Mouse (Mus musculus): ENCODE measurements around the gene Itpkc. TPM values are rescaled to one million over a fixed set of nuclear protein-coding genes. Genes with fewer than 3 reads are reported as not detected.

Itpkc gene
- polyA plus RNA-seq, 1 experiment from 2014 or later = 6.0 TPM

- Histone ChIP-seq H3K4me3 (ENCODE audit: low read depth, low read length) (no peak overlapping the region), H3K4me1 (ENCODE audit: control insufficient read depth, insufficient read depth, low read length) (peaks cover 27% of the 10 kb centered on the region), H3K9ac (ENCODE audit: low read depth, low read length) (no peak overlapping the region), H3K36me3 (ENCODE audit: control insufficient read depth, insufficient read depth, low read length) (peaks cover 52% of the 10 kb centered on the region), H3K27me3 (ENCODE audit: control insufficient read depth, insufficient read depth, low read depth, low read length) (no peaks in the 10 kb centered on the region), H3K4me2 (ENCODE audit: low read length) (no peak overlapping the region), H3K27ac (ENCODE audit: low read length) (no peak overlapping the region), H3K9me3 (replicated peaks; ENCODE audit: control insufficient read depth, low read length, poor library complexity, severe bottlenecking) (no peaks in the 10 kb centered on the region)
- ATAC-seq = no peak
- 97% methylated on average over 5 of the region's 5 CpGs for WGBS
Observed at GRCm38 (mm10) chr7:27192434-27192833, 36.0 kb downstream of the Itpkc start.

GRCm38 (mm10) chr7:27189271-27189931 is 39.1 kb downstream of the Itpkc start:
- WGBS = 92% methylated on average over 10 of the region's 10 CpGs
- H3K4me2 ChIP-seq (ENCODE audit: low read length) = no peak overlapping the region
- H3K36me3 ChIP-seq (ENCODE audit: control insufficient read depth, insufficient read depth, low read length) = peaks cover 76% of the 10 kb centered on the region
- no peaks in the 10 kb centered on the region for H3K27me3 ChIP-seq (ENCODE audit: control insufficient read depth, insufficient read depth, low read depth, low read length)
- ATAC-seq = no peak
- no peak overlapping the region for H3K4me3 ChIP-seq (ENCODE audit: low read depth, low read length)
- H3K9ac ChIP-seq (ENCODE audit: low read depth, low read length) = no peak overlapping the region
- peaks cover 14% of the 10 kb centered on the region for H3K4me1 ChIP-seq (ENCODE audit: control insufficient read depth, insufficient read depth, low read length)
- no peak overlapping the region for H3K27ac ChIP-seq (ENCODE audit: low read length)
- H3K9me3 ChIP-seq (replicated peaks; ENCODE audit: control insufficient read depth, low read length, poor library complexity, severe bottlenecking) = no peaks in the 10 kb centered on the region

GRCm38 (mm10) chr7:27185986-27186385 is 42.5 kb downstream of the Itpkc start:
- no peak for ATAC-seq
- WGBS = 89% methylated on average over 5 of the region's 5 CpGs
- H3K27ac ChIP-seq (ENCODE audit: low read length) = no peak overlapping the region
- no peak overlapping the region for H3K9ac ChIP-seq (ENCODE audit: low read depth, low read length)
- H3K27me3 ChIP-seq (ENCODE audit: control insufficient read depth, insufficient read depth, low read depth, low read length) = no peaks in the 10 kb centered on the region
- peaks cover 58% of the 10 kb centered on the region for H3K36me3 ChIP-seq (ENCODE audit: control insufficient read depth, insufficient read depth, low read length)
- no peak overlapping the region for H3K4me2 ChIP-seq (ENCODE audit: low read length)
- H3K4me3 ChIP-seq (ENCODE audit: low read depth, low read length) = no peak overlapping the region
- H3K9me3 ChIP-seq (replicated peaks; ENCODE audit: control insufficient read depth, low read length, poor library complexity, severe bottlenecking) = no peaks in the 10 kb centered on the region
- H3K4me1 ChIP-seq (ENCODE audit: control insufficient read depth, insufficient read depth, low read length) = no peaks in the 10 kb centered on the region

- Histone ChIP-seq H3K9ac (ENCODE audit: low read depth, low read length) (no peak overlapping the region), H3K4me2 (ENCODE audit: low read length) (no peak overlapping the region), H3K36me3 (ENCODE audit: control insufficient read depth, insufficient read depth, low read length) (peaks cover 48% of the 10 kb centered on the region), H3K4me3 (ENCODE audit: low read depth, low read length) (no peak overlapping the region), H3K9me3 (replicated peaks; ENCODE audit: control insufficient read depth, low read length, poor library complexity, severe bottlenecking) (no peaks in the 10 kb centered on the region), H3K27me3 (ENCODE audit: control insufficient read depth, insufficient read depth, low read depth, low read length) (no peaks in the 10 kb centered on the region), H3K27ac (ENCODE audit: low read length) (no peak overlapping the region), H3K4me1 (ENCODE audit: control insufficient read depth, insufficient read depth, low read length) (no peaks in the 10 kb centered on the region)
- no peak for ATAC-seq
- WGBS = 63% methylated on average over 3 of the region's 3 CpGs
Observed at GRCm38 (mm10) chr7:27184964-27185363, 43.5 kb downstream of the Itpkc start.

- no peaks in the 10 kb centered on the region for H3K27me3 ChIP-seq (ENCODE audit: control insufficient read depth, insufficient read depth, low read depth, low read length)
- H3K4me1 ChIP-seq (ENCODE audit: control insufficient read depth, insufficient read depth, low read length) = peaks cover 9% of the 10 kb centered on the region
- ATAC-seq = no peak
- H3K36me3 ChIP-seq (ENCODE audit: control insufficient read depth, insufficient read depth, low read length) = peaks cover 27% of the 10 kb centered on the region
- no peaks in the 10 kb centered on the region for H3K9me3 ChIP-seq (replicated peaks; ENCODE audit: control insufficient read depth, low read length, poor library complexity, severe bottlenecking)
- no peak overlapping the region for H3K4me3 ChIP-seq (ENCODE audit: low read depth, low read length)
- 84% methylated on average over 1 of the region's 1 CpGs for WGBS
- no peak overlapping the region for H3K4me2 ChIP-seq (ENCODE audit: low read length)
- no peak overlapping the region for H3K9ac ChIP-seq (ENCODE audit: low read depth, low read length)
- H3K27ac ChIP-seq (ENCODE audit: low read length) = no peak overlapping the region
Observed at GRCm38 (mm10) chr7:27182498-27182897, 46.0 kb downstream of the Itpkc start.

- Histone ChIP-seq H3K27me3 (ENCODE audit: control insufficient read depth, insufficient read depth, low read depth, low read length) (no peaks in the 10 kb centered on the region), H3K9me3 (replicated peaks; ENCODE audit: control insufficient read depth, low read length, poor library complexity, severe bottlenecking) (no peaks in the 10 kb centered on the region), H3K4me2 (ENCODE audit: low read length) (no peak within 1 kb of the TSS), H3K9ac (ENCODE audit: low read depth, low read length) (no peak within 1 kb of the TSS), H3K4me1 (ENCODE audit: control insufficient read depth, insufficient read depth, low read length) (peaks cover 9% of the 10 kb centered on the region), H3K36me3 (ENCODE audit: control insufficient read depth, insufficient read depth, low read length) (peaks cover 15% of the 10 kb centered on the region), H3K27ac (ENCODE audit: low read length) (peak within 1 kb of the TSS; percentile 47), H3K4me3 (ENCODE audit: low read depth, low read length) (no peak within 1 kb of the TSS)
- WGBS = 69% methylated on average over 14 of the region's 14 CpGs
- ATAC-seq = no peak
Observed at GRCm38 (mm10) chr7:27180837-27181695, 47.4 kb downstream of the Itpkc start, which contains the start of the genes Gm21983 and Mia. Gm21983 (minus strand) TSS chr7:27181086. Mia (minus strand) TSS chr7:27181157.

- no peak overlapping the region for H3K4me2 ChIP-seq (ENCODE audit: low read length)
- no peak overlapping the region for H3K9ac ChIP-seq (ENCODE audit: low read depth, low read length)
- no peaks in the 10 kb centered on the region for H3K27me3 ChIP-seq (ENCODE audit: control insufficient read depth, insufficient read depth, low read depth, low read length)
- no peaks in the 10 kb centered on the region for H3K9me3 ChIP-seq (replicated peaks; ENCODE audit: control insufficient read depth, low read length, poor library complexity, severe bottlenecking)
- H3K36me3 ChIP-seq (ENCODE audit: control insufficient read depth, insufficient read depth, low read length) = peaks cover 6% of the 10 kb centered on the region; the same call in 1 of the 2 replicates
- peaks cover 9% of the 10 kb centered on the region for H3K4me1 ChIP-seq (ENCODE audit: control insufficient read depth, insufficient read depth, low read length)
- WGBS = 41% methylated on average over 5 of the region's 5 CpGs
- no peak overlapping the region for H3K4me3 ChIP-seq (ENCODE audit: low read depth, low read length)
- 0 out of 2 replicates have a peak overlapping the region, but pooled peaks have one; percentile 0 for H3K27ac ChIP-seq (ENCODE audit: low read length)
- ATAC-seq = no peak
Observed at GRCm38 (mm10) chr7:27180036-27180435, 48.4 kb downstream of the Itpkc start.

GRCm38 (mm10) chr7:27179217-27179918 is 49.1 kb downstream of the Itpkc start:
- no peak for ATAC-seq
- no peaks in the 10 kb centered on the region for H3K27me3 ChIP-seq (ENCODE audit: control insufficient read depth, insufficient read depth, low read depth, low read length)
- H3K9me3 ChIP-seq (replicated peaks; ENCODE audit: control insufficient read depth, low read length, poor library complexity, severe bottlenecking) = no peaks in the 10 kb centered on the region
- WGBS = 47% methylated on average over 16 of the region's 16 CpGs
- H3K9ac ChIP-seq (ENCODE audit: low read depth, low read length) = peak overlapping the region; percentile 59
- 0 out of 2 replicates have a peak, but pooled peaks cover 2% of the 10 kb centered on the region for H3K36me3 ChIP-seq (ENCODE audit: control insufficient read depth, insufficient read depth, low read length)
- peak overlapping the region; percentile 54 for H3K4me2 ChIP-seq (ENCODE audit: low read length)
- peak overlapping the region; percentile 53 for H3K4me3 ChIP-seq (ENCODE audit: low read depth, low read length)
- peaks cover 9% of the 10 kb centered on the region for H3K4me1 ChIP-seq (ENCODE audit: control insufficient read depth, insufficient read depth, low read length)
- H3K27ac ChIP-seq (ENCODE audit: low read length) = peak overlapping the region; percentile 80

Measured in midbrain, embryonic 16.5 days (tissue).